Mouse (Mus musculus) heart, adult 2 months (tissue): ENCODE results near the gene Cabin1.

Source experiments
- CTCF ChIP-seq: fragments of 200-600 bp; IDR thresholded peaks from 2 replicates; pipeline ENCODE4 v1.8.1; 2022; ENCODE audit warnings: antibody characterized with exemption, mild to moderate bottlenecking, moderate library complexity
- EP300 ChIP-seq: fragments of 200-500 bp; IDR thresholded peaks from 2 replicates; pipeline ENCODE4 v1.6.1; 2011; ENCODE audit warnings: low read depth, low read length, control low read depth; ENCODE audit not compliant: insufficient read depth

DNA sequence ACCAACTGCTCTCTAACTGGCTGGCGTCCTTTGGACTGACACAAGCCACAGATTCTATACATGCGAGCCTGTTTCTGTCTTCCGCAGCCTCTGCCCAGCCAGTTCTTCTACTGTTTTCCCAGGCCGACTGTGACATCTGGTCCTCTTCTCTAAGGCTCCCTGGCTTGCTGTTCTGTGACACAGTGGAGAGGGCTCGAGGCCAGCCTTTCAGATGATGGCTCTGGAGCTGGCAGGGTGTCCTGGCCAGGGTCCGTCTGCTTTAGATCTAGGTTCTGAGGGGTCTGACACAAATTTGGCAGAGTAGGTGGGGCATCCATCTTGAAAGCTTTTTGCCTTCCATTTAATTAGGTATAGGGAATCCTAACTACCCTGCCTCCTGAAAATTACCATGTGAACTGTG lies 102.8 kb downstream of the Cabin1 start:
- no peak for TF ChIP-seq EP300
- TF ChIP-seq CTCF = no peak
